Mouse (Mus musculus): ENCODE data around the gene Chst15. TPM values are rescaled to one million over a fixed set of nuclear protein-coding genes. Genes with fewer than 3 reads are reported as not detected.

Chst15 gene
- 10 to 100 TPM; 11.8 to 12.4 TPM for total RNA-seq (2021)
- long read RNA-seq, experiment 1, full-length matches to known transcripts, result 4 of 6 reads
- long read RNA-seq, experiment 1, partial matches to known transcripts, result 0 of 6 reads
- long read RNA-seq, experiment 1, other reads (novel, unspliced or antisense), result 2 of 6 reads
- long read RNA-seq, experiment 2, full-length matches to known transcripts, result 3 of 4 reads
- long read RNA-seq, experiment 2, partial matches to known transcripts, result 1 of 4 reads
- long read RNA-seq, experiment 2, other reads (novel, unspliced or antisense), result 0 of 4 reads

GRCm38 (mm10) chr7:132317036-132317541 is at the start of gene Chst15:
TSS of gene Chst15 (minus strand) at chr7:132317228.
- no peak for DNase-seq
- intact Hi-C loops (cut with DNase I), result loop anchor here (2.0 to 5.0 kb wide), 3 partner anchors 65 to 234 kb away; no protein-coding TSS in a partner anchor

- intact Hi-C loops (cut with DNase I), result no loop called here
- DNase-seq, result no peak
Measured at GRCm38 (mm10) chr7:132365703-132366384, 48.8 kb upstream of the Chst15 start.

GRCm38 (mm10) chr7:132365111-132365510 is 48.1 kb upstream of the Chst15 start:
- intact Hi-C loops (cut with DNase I), result no loop called here
- no peak for DNase-seq

- intact Hi-C loops (cut with DNase I), result no loop called here
- no peak for DNase-seq
Measured at GRCm38 (mm10) chr7:132364506-132364905, 47.5 kb upstream of the Chst15 start.

- intact Hi-C loops (cut with DNase I), result no loop called here
- DNase-seq, result no peak
Measured at GRCm38 (mm10) chr7:132360336-132360735, 43.3 kb upstream of the Chst15 start.

GRCm38 (mm10) chr7:132358709-132359108 is 41.7 kb upstream of the Chst15 start:
- intact Hi-C loops (cut with DNase I), result no loop called here
- no peak for DNase-seq

GRCm38 (mm10) chr7:132358250-132358649 is 41.2 kb upstream of the Chst15 start:
- intact Hi-C loops (cut with DNase I), result no loop called here
- DNase-seq, result no peak

GRCm38 (mm10) chr7:132357841-132358237 is 40.8 kb upstream of the Chst15 start:
- intact Hi-C loops (cut with DNase I), result no loop called here
- DNase-seq, result no peak

- intact Hi-C loops (cut with DNase I), result no loop called here
- DNase-seq, result no peak
Measured at GRCm38 (mm10) chr7:132356881-132357840, 40.1 kb upstream of the Chst15 start.

GRCm38 (mm10) chr7:132356185-132356584 is 39.2 kb upstream of the Chst15 start:
- DNase-seq, result no peak
- intact Hi-C loops (cut with DNase I), result no loop called here

GRCm38 (mm10) chr7:132355767-132356166 is 38.7 kb upstream of the Chst15 start:
- DNase-seq, result no peak
- intact Hi-C loops (cut with DNase I), result no loop called here

- intact Hi-C loops (cut with DNase I), result no loop called here
- no peak for DNase-seq
Measured at GRCm38 (mm10) chr7:132349075-132349572, 32.1 kb upstream of the Chst15 start.

- peak in 1 of 2 experiments; percentile 51 for DNase-seq
- intact Hi-C loops (cut with DNase I), result no loop called here
Measured at GRCm38 (mm10) chr7:132347273-132348045, 30.4 kb upstream of the Chst15 start.

- intact Hi-C loops (cut with DNase I), result no loop called here
- DNase-seq, result no peak
Measured at GRCm38 (mm10) chr7:132345526-132346070, 28.6 kb upstream of the Chst15 start.

GRCm38 (mm10) chr7:132344606-132345005 is 27.6 kb upstream of the Chst15 start:
- intact Hi-C loops (cut with DNase I), result no loop called here
- no peak for DNase-seq

GRCm38 (mm10) chr7:132343900-132344299 is 26.9 kb upstream of the Chst15 start:
- intact Hi-C loops (cut with DNase I), result no loop called here
- DNase-seq, result no peak

GRCm38 (mm10) chr7:132343146-132343545 is 26.1 kb upstream of the Chst15 start:
- intact Hi-C loops (cut with DNase I), result no loop called here
- no peak for DNase-seq

- peak; percentile 21 to 39 for DNase-seq
- intact Hi-C loops (cut with DNase I), result no loop called here
Measured at GRCm38 (mm10) chr7:132339041-132339839, 22.2 kb upstream of the Chst15 start.

GRCm38 (mm10) chr7:132338350-132338749 is 21.3 kb upstream of the Chst15 start:
- peak; percentile 23 to 32 for DNase-seq
- intact Hi-C loops (cut with DNase I), result no loop called here

Measured in heart, postnatal 14 days (tissue).